In the genomic region with DNA sequence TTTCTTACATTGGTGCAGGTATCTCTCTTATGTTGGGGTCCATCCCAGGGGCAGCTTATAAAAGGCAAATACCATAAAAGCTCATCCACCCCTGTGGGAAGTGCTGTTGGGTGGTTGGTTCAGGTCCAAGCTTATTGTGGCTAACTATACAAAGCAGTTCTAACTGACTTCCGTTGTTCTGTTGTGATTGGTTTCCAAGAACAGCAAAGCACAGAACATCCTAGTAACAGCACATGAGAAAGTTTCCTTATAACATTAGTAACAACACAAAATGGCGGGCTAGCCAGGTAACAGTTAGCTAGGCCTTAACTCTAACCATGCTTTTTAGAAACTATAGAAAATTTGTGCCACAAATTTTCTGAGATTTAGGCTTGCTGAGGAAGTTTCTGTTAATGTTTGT, we compare ENCODE assay signal across 27 mouse cellular contexts.
"Had no signal": no experiment of that assay in that cellular context is flagged by ENCODE, and none has a peak within 500 bp of the region (broad histone marks: within the 10 kb centered on the region; RNA-seq: fewer than 3 reads in every experiment).

No protein-coding gene starts in this region.

- DNase-seq: gastrocnemius, adult 2 months; gastrocnemius, postnatal 10 days; gastrocnemius, postnatal 25 days; heart, adult 18-20 months; heart, postnatal 10 days; heart, postnatal 4 days; kidney, adult 11 months; kidney, adult 2 months; kidney, adult 9 months; kidney, postnatal 14 days; kidney, postnatal 36 days; layer of hippocampus, adult 9-11 months; layer of hippocampus, postnatal 36 days; left cerebral cortex, postnatal 4 days had no signal

- ATAC-seq: hindbrain, embryonic 16.5 days; intestine, embryonic 15.5 days; liver, embryonic 12.5 days had no signal

- H3K9ac ChIP-seq: heart, embryonic 12.5 days; hindbrain, embryonic 12.5 days; hindbrain, embryonic 14.5 days; intestine, embryonic 15.5 days; kidney, embryonic 15.5 days; limb, embryonic 13.5 days; limb, embryonic 15.5 days; liver, embryonic 12.5 days; liver, embryonic 14.5 days had no signal

- H3K4me3 ChIP-seq: gastrocnemius, adult 2 months; heart, embryonic 10.5 days; heart, embryonic 12.5 days; hindbrain, embryonic 10.5 days; hindbrain, embryonic 12.5 days; intestine, embryonic 15.5 days; kidney, embryonic 15.5 days; limb, embryonic 13.5 days; limb, embryonic 15.5 days; liver, embryonic 12.5 days had no signal

- H3K4me1 ChIP-seq: hindbrain, embryonic 10.5 days; hindbrain, embryonic 12.5 days; intestine, embryonic 15.5 days; kidney, embryonic 15.5 days; limb, embryonic 13.5 days; limb, embryonic 15.5 days; liver, embryonic 12.5 days had no signal

- H3K9me3 ChIP-seq: heart, embryonic 10.5 days; heart, embryonic 12.5 days; hindbrain, embryonic 10.5 days; hindbrain, embryonic 12.5 days; intestine, embryonic 15.5 days; kidney, embryonic 15.5 days; limb, embryonic 13.5 days; limb, embryonic 15.5 days; liver, embryonic 12.5 days had no signal

- H3K4me2 ChIP-seq: heart, embryonic 12.5 days; hindbrain, embryonic 12.5 days; hindbrain, embryonic 14.5 days; intestine, embryonic 15.5 days; kidney, embryonic 15.5 days; limb, embryonic 13.5 days; limb, embryonic 15.5 days; liver, embryonic 12.5 days had no signal

- H3K27me3 ChIP-seq: heart, embryonic 12.5 days; hindbrain, embryonic 12.5 days; intestine, embryonic 15.5 days; kidney, embryonic 15.5 days; limb, embryonic 13.5 days; limb, embryonic 15.5 days; liver, embryonic 12.5 days had no signal

- H3K36me3 ChIP-seq: intestine, embryonic 15.5 days had no signal

- H3K27ac ChIP-seq: gastrocnemius, adult 2 months; heart, embryonic 10.5 days; hindbrain, embryonic 10.5 days; hindbrain, embryonic 12.5 days; hindbrain, embryonic 14.5 days; intestine, embryonic 15.5 days; kidney, embryonic 15.5 days; kidney, postnatal 0 days; limb, embryonic 13.5 days; limb, embryonic 15.5 days; liver, embryonic 12.5 days; liver, embryonic 14.5 days had no signal
